Mouse (Mus musculus) heart, postnatal 0 days (tissue): Measurements from ENCODE around the gene B4galnt1.

Experiments
- CTCF ChIP-seq: IDR thresholded peaks from 2 replicates; pipeline ENCODE4 v1.5.1; 2016; ENCODE audit warnings: antibody characterized with exemption, control low read depth, low read depth
- EP300 ChIP-seq: IDR thresholded peaks from 2 replicates; pipeline ENCODE4 v1.6.1; 2016; ENCODE audit warnings: antibody characterized with exemption, low read depth

DNA sequence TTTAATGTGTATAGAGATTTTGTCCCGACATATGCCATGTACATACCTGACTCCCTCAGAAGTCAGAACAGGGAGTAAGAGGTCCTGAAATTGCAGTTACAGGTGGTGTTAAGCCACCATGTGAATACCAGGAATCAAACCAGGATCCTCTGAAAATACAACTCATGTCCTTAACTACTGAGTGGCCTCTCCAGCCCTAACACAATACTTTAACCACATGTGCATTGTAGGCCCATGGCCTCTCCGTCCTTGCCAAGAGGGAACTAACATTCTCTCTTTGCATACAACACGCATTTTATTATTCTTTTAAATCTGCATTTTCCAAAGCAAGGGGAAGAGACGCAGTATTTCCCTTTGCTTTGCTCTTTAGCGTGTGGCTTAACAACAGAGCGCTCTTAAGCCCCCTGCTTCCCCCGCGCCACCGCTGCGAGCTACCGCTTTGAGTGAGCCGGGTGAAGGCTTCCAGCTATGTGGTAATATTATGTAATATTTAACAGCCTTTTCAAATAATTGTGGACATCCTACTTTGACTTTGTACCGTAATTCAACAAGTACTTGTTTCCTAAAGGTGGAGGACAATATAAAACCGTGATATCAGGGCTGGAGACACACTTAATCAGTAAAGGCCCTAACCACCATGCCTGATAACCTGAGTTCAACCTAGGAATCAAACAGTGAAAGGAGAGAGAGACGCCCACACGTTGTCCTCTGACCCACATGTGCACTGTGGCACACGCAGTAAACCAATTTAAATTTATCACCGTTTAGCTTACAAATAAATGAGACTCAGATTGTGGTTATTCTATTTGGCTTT is 26.5 kb upstream of the B4galnt1 start:
- TF ChIP-seq CTCF: no peak
- TF ChIP-seq EP300: no peak
